Mouse (Mus musculus) CH12.LX (cell line): ENCODE measurements around the gene Cacnb4. TPM values are rescaled to one million over a fixed set of nuclear protein-coding genes. Genes with fewer than 3 reads are reported as not detected.

ENCODE experiments used
- DNase-seq: peaks from one replicate; pipeline ENCODE4 v3.0.0-alpha.2; 2013; ENCODE audit errors: extremely low read depth
- H3K27ac ChIP-seq: 2 replicates; pipeline ENCODE4 v1.5.1; 2012; ENCODE audit warnings: low read depth, mild to moderate bottlenecking, control low read depth, moderate library complexity; ENCODE audit not compliant: insufficient read depth
- H3K27me3 ChIP-seq: replicated peaks from 2 replicates; pipeline ENCODE3; 2012; ENCODE audit warnings: inconsistent platforms
- H3K36me3 ChIP-seq, 2 experiments: replicated peaks in 1 of 2; 2 replicates each; pipeline versions ENCODE3 to v1.6.1; 2012; ENCODE audit warnings: inconsistent platforms in 1 of 2, low read length in 1 of 2, mild to moderate bottlenecking in 1 of 2, mixed read lengths in 1 of 2, moderate library complexity in 1 of 2; ENCODE audit not compliant: control insufficient read depth in 1 of 2, insufficient read depth in 1 of 2
- H3K4me1 ChIP-seq, 2 experiments: 2 replicates each; pipeline ENCODE4 v1.6.1; 2012; ENCODE audit warnings: inconsistent platforms in 1 of 2, moderate library complexity in 1 of 2; ENCODE audit not compliant: insufficient read depth in 2 of 2, control insufficient read depth in 1 of 2
- H3K4me2 ChIP-seq: 2 replicates; pipeline ENCODE4 v1.6.1; 2012; ENCODE audit warnings: low read depth, mild to moderate bottlenecking, control low read depth; ENCODE audit not compliant: poor library complexity, insufficient read depth, severe bottlenecking
- H3K4me3 ChIP-seq, 3 experiments: fragments of 150-350 bp in 1 of 3; sonication (generic) in 1 of 3; replicated peaks in 1 of 3; 2 replicates each; pipeline versions ENCODE3 to v1.5.1; 2011 to 2012; ENCODE audit warnings: low read depth in 2 of 3, low read length in 2 of 3, mild to moderate bottlenecking in 2 of 3, moderate library complexity in 2 of 3, control low read depth in 1 of 3, improper control_type of control experiment in 1 of 3, inconsistent platforms in 1 of 3, mixed read lengths in 1 of 3; ENCODE audit not compliant: poor library complexity in 1 of 3
- H3K79me2 ChIP-seq: replicated peaks from 2 replicates; pipeline ENCODE4 v1.6.1; 2012; ENCODE audit warnings: mild to moderate bottlenecking, moderate library complexity; ENCODE audit not compliant: control insufficient read depth, poor library complexity, insufficient read depth, severe bottlenecking; ENCODE audit errors: extremely low read depth
- H3K9ac ChIP-seq: 2 replicates; pipeline ENCODE4 v1.6.1; 2012; ENCODE audit warnings: low read depth, mild to moderate bottlenecking, control low read depth, moderate library complexity; ENCODE audit not compliant: insufficient read depth
- H3K9me3 ChIP-seq: replicated peaks from 2 replicates; pipeline ENCODE3; 2012; ENCODE audit warnings: low read length, inconsistent platforms, mixed read lengths
- CHD2 ChIP-seq: IDR thresholded peaks from 2 replicates; pipeline ENCODE4 v1.6.1; 2011; ENCODE audit warnings: low read length, improper control_type of control experiment
- E2F4 ChIP-seq: IDR thresholded peaks from 2 replicates; pipeline ENCODE4 v1.6.1; 2011; ENCODE audit warnings: low read depth, low read length, improper control_type of control experiment; ENCODE audit not compliant: insufficient replicate concordance
- ELF1 ChIP-seq: IDR thresholded peaks from 2 replicates; pipeline ENCODE4 v1.6.1; 2014; ENCODE audit warnings: low read depth, mild to moderate bottlenecking, inconsistent platforms, low read length, improper control_type of control experiment
- ETS1 ChIP-seq: conservative IDR thresholded peaks from 2 replicates; pipeline ENCODE4 v1.6.1; 2012; ENCODE audit warnings: low read depth, mild to moderate bottlenecking, inconsistent platforms, low read length, improper control_type of control experiment, moderate library complexity
- HCFC1 ChIP-seq: IDR thresholded peaks from 2 replicates; pipeline ENCODE4 v1.6.1; 2012; ENCODE audit warnings: low read depth, mild to moderate bottlenecking, inconsistent platforms, low read length, improper control_type of control experiment
- IRF4 ChIP-seq: IDR thresholded peaks from 2 replicates; pipeline ENCODE4 v1.6.1; 2014; ENCODE audit warnings: low read depth, mild to moderate bottlenecking, inconsistent platforms, low read length, improper control_type of control experiment
- JUN ChIP-seq: IDR thresholded peaks from 2 replicates; pipeline ENCODE4 v1.6.1; 2011; ENCODE audit warnings: low read depth, mild to moderate bottlenecking, low read length, improper control_type of control experiment, moderate library complexity; ENCODE audit not compliant: insufficient read depth
- MAZ ChIP-seq: IDR thresholded peaks from 2 replicates; pipeline ENCODE4 v1.6.1; 2012; ENCODE audit warnings: low read depth, mild to moderate bottlenecking, inconsistent platforms, low read length, improper control_type of control experiment, moderate library complexity
- NELFE ChIP-seq: IDR thresholded peaks from 2 replicates; pipeline ENCODE4 v1.6.1; 2011; ENCODE audit warnings: low read depth, low read length, improper control_type of control experiment
- POLR2A ChIP-seq: IDR thresholded peaks from 2 replicates; pipeline ENCODE4 v1.6.1; 2011; ENCODE audit warnings: low read depth, mild to moderate bottlenecking, improper control_type of control experiment, low read length
- POLR2AphosphoS2 ChIP-seq: IDR thresholded peaks from 2 replicates; pipeline ENCODE4 v1.6.1; 2011; ENCODE audit warnings: low read depth, low read length, improper control_type of control experiment
- RAD21 ChIP-seq: IDR thresholded peaks from 2 replicates; pipeline ENCODE4 v1.6.1; 2011; ENCODE audit warnings: low read depth, mild to moderate bottlenecking, low read length, improper control_type of control experiment, moderate library complexity
- SIN3A ChIP-seq: IDR thresholded peaks from 2 replicates; pipeline ENCODE4 v1.6.1; 2012; ENCODE audit warnings: low read length, improper control_type of control experiment, inconsistent platforms
- TBP ChIP-seq: conservative IDR thresholded peaks from 2 replicates; pipeline ENCODE4 v1.6.1; 2011; ENCODE audit warnings: low read depth, low read length, improper control_type of control experiment
- USF2 ChIP-seq: conservative IDR thresholded peaks from 2 replicates; pipeline ENCODE4 v1.6.1; 2011; ENCODE audit warnings: low read depth, low read length, improper control_type of control experiment
- ZKSCAN1 ChIP-seq: IDR thresholded peaks from 2 replicates; pipeline ENCODE4 v1.6.1; 2012; ENCODE audit warnings: low read depth, inconsistent platforms, low read length, improper control_type of control experiment, borderline replicate concordance
- ZMIZ1 ChIP-seq: IDR thresholded peaks from 2 replicates; pipeline ENCODE4 v1.6.1; 2012; ENCODE audit warnings: low read depth, mild to moderate bottlenecking, inconsistent platforms, low read length, improper control_type of control experiment
- ZNF384 ChIP-seq: IDR thresholded peaks from 2 replicates; pipeline ENCODE4 v1.6.1; 2012; ENCODE audit warnings: low read depth, low read length, improper control_type of control experiment, inconsistent platforms
- dilution Hi-C: fragments of 300-500 bp; cut with MboI; formaldehyde crosslinking; loops from 2 replicates; pipeline ENCODE4 v1.14.3; 2020; ENCODE audit warnings: low sequenced_read_pairs; ENCODE audit not compliant: extremely low pct_unique_long_range_greater_than_20kb, extremely low pct_ligation_motif_present
- in situ Hi-C: fragments of 300-500 bp; cut with MboI; formaldehyde crosslinking; loops from 3 replicates; pipeline ENCODE4 v1.14.3; 2019; ENCODE audit warnings: low sequenced_read_pairs, low pct_ligation_motif_present, low pct_unique_long_range_greater_than_20kb, mixed read lengths
- polyA plus RNA-seq: library from polyadenylated mRNA; unstranded; fragments of >175 nt; gene quantifications from 2 replicates; pipeline ENCODE4 v1.2.1, GENCODE M21; 2012; ENCODE audit warnings: low read depth; ENCODE audit not compliant: insufficient read length
- total RNA-seq, 2 experiments: library from RNA; depleted of rRNA; stranded (reverse); fragments of 300-350 nt in 1 of 2; fragments of >200 nt in 1 of 2; gene quantifications; 2 replicates each; pipeline ENCODE4 v1.2.3; 2012 to 2014

Gene Cacnb4
- total and polyA plus RNA-seq, 3 experiments = 0.77 to 3.4 (median 1.5) TPM

DNA sequence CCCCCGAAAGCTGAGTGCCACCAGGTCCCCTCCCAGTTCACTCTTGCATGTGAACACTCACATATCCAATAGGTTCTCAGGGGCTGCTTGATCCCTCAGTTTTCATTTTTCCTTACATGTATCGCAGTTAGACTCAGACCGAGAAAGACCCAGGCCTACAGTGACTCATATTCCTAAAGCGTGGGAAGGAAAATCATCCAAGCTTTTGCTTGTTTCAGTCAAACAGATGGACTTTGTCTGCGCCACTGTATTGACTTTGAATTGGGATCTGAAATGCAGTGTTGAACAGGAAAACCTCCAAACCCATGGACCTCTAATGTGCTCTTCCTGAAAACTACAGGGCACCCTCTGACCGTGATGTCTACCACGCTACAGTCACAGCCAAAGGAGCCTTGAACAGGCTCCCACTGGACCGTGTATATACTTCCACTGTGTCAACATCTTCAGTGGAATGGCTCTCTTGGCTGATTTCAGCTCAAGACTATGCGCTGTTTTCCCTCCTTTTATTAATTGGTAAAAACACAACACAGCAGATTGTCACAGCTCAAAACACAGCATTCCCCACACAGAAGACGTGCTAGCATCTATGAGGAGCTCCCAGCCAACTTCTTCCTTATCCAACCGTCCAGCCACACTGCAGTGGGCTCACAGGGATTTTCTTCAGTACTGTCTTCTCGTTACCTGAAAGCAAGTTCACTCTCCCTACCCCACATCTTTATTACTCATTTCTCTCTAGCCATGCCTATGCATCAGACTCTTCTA is 215.2 kb downstream of the Cacnb4 start:
- TF ChIP-seq ELF1 (no peak), CHD2 (no peak), RAD21 (no peak), ETS1 (no peak), USF2 (no peak), MAZ (no peak), ZNF384 (no peak), JUN (no peak), HCFC1 (no peak), E2F4 (no peak), TBP (no peak), POLR2AphosphoS2 (no peak)
- in situ Hi-C loops (no loop called here), dilution Hi-C loops (no loop called here)
- no peaks in the 10 kb centered on the region for H3K36me3 ChIP-seq
- peaks cover 0 to 8% of the 10 kb centered on the region in 2 experiments; a peak in 1 of 4 replicates for H3K4me1 ChIP-seq
- H3K27ac ChIP-seq = no peak overlapping the region
- no peaks in the 10 kb centered on the region for H3K27me3 ChIP-seq
- H3K9me3 ChIP-seq = no peaks in the 10 kb centered on the region
- H3K9ac ChIP-seq = no peak overlapping the region
- no peaks in the 10 kb centered on the region for H3K79me2 ChIP-seq
- H3K4me3 ChIP-seq = no peak overlapping the region
- H3K4me2 ChIP-seq = no peak overlapping the region
- DNase-seq = no peak

DNA sequence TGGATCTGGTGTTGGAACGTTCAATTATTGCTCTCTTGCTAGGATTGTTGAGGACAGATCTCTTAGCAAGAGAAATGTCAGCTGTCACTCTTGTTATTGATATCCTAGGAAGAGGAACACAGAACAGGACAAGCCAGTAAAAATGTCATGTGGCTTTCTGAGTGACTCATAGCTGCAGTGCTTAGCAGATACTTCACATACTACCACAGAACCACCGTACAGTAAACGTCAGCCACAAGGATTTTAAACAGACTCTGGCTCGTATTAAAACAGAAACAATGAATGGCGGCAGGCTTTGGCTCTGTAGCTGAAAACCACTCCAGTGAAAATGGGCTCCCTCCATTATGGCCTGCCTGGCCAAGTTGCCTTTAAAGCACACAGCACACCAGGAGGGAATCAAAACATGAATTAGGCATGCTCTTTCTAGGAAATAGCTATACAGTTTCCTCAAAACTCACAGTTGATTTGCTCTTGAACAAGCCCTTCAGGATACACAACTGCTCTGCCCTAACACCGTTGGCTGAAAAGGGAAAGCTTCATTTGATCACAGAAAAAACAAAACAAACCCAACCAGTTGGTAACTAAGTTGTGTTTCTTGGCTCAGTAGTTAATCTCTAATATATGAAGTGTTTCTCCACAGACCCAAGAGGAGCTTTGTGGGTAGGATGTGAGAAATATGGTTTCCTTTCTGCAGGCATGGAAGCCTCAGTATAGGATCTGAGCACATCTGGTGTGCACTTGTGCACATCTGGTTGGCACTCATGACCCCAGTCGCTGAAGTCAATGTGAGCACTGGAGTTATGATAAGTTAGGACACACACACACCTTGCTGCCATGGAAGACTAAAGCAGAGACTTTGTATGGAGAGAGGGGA is 220.8 kb downstream of the Cacnb4 start:
- no peak overlapping the region for H3K4me2 ChIP-seq
- no peak overlapping the region for H3K4me3 ChIP-seq
- in situ Hi-C loops (no loop called here), dilution Hi-C loops (no loop called here)
- H3K36me3 ChIP-seq = no peaks in the 10 kb centered on the region
- no peak overlapping the region for H3K27ac ChIP-seq
- peaks cover 0 to 19% of the 10 kb centered on the region in 2 experiments; a peak in 3 of 4 replicates for H3K4me1 ChIP-seq
- TF ChIP-seq ZMIZ1 (no peak), SIN3A (no peak), NELFE (no peak), ZKSCAN1 (no peak), POLR2A (no peak), IRF4 (no peak)
- TF ChIP-seq, all 38 proteins: peak for 0
- peak; percentile 19 for DNase-seq
- Histone ChIP-seq H3K79me2 (no peaks in the 10 kb centered on the region), H3K9me3 (no peaks in the 10 kb centered on the region), H3K9ac (no peak overlapping the region), H3K27me3 (no peaks in the 10 kb centered on the region)
